Mouse (Mus musculus): ENCODE measurements around the gene Apobec3. TPM values are rescaled to one million over a fixed set of nuclear protein-coding genes. Genes with fewer than 3 reads are reported as not detected.
A peak's percentile ranks its signal among the peaks of the same experiment; 100 is the strongest.

The Apobec3 gene
- 59.2 and 62.1 TPM in 2 replicates for polyA plus RNA-seq (2012; rRNA removed)

GRCm38 (mm10) chr15:79891436-79892212, at the start of gene Apobec3:
Apobec3 (plus strand) TSS chr15:79891659.
- DNase-seq (ENCODE audit: low spot score), result peak; percentile 62

GRCm38 (mm10) chr15:79842985-79843384, 48.5 kb upstream of the Apobec3 start:
- no peak for DNase-seq (ENCODE audit: low spot score)

GRCm38 (mm10) chr15:79845986-79846385, 45.5 kb upstream of the Apobec3 start:
- no peak for DNase-seq (ENCODE audit: low spot score)

- DNase-seq (ENCODE audit: low spot score), result no peak
Measured at GRCm38 (mm10) chr15:79847100-79847499, 44.4 kb upstream of the Apobec3 start.

GRCm38 (mm10) chr15:79850143-79850542, 41.3 kb upstream of the Apobec3 start:
- DNase-seq (ENCODE audit: low spot score), result no peak

GRCm38 (mm10) chr15:79858979-79859378, 32.5 kb upstream of the Apobec3 start:
- DNase-seq (ENCODE audit: low spot score), result no peak

- DNase-seq (ENCODE audit: low spot score), result no peak
Measured at GRCm38 (mm10) chr15:79859821-79860220, 31.6 kb upstream of the Apobec3 start.

- DNase-seq (ENCODE audit: low spot score), result no peak
Measured at GRCm38 (mm10) chr15:79867260-79868002, 24.0 kb upstream of the Apobec3 start.

- no peak for DNase-seq (ENCODE audit: low spot score)
Measured at GRCm38 (mm10) chr15:79873545-79873944, 17.9 kb upstream of the Apobec3 start.

GRCm38 (mm10) chr15:79873995-79874394, 17.5 kb upstream of the Apobec3 start:
- no peak for DNase-seq (ENCODE audit: low spot score)

- DNase-seq (ENCODE audit: low spot score), result no peak
Measured at GRCm38 (mm10) chr15:79875261-79875995, 16.0 kb upstream of the Apobec3 start.

GRCm38 (mm10) chr15:79878725-79879136, 12.7 kb upstream of the Apobec3 start:
- peak; percentile 29 for DNase-seq (ENCODE audit: low spot score)

- peak; percentile 65 for DNase-seq (ENCODE audit: low spot score)
Measured at GRCm38 (mm10) chr15:79879319-79879718, 12.1 kb upstream of the Apobec3 start.

GRCm38 (mm10) chr15:79880477-79880876, 11.0 kb upstream of the Apobec3 start:
- no peak for DNase-seq (ENCODE audit: low spot score)

GRCm38 (mm10) chr15:79882623-79883267, 8.7 kb upstream of the Apobec3 start:
- no peak for DNase-seq (ENCODE audit: low spot score)

GRCm38 (mm10) chr15:79883352-79883822, 8.1 kb upstream of the Apobec3 start:
- DNase-seq (ENCODE audit: low spot score), result peak; percentile 96

- no peak for DNase-seq (ENCODE audit: low spot score)
Measured at GRCm38 (mm10) chr15:79884820-79885219, 6.6 kb upstream of the Apobec3 start.

GRCm38 (mm10) chr15:79892213-79892541, 718 bp downstream of the Apobec3 start:
- peak; percentile 49 for DNase-seq (ENCODE audit: low spot score)

- no peak for DNase-seq (ENCODE audit: low spot score)
Measured at GRCm38 (mm10) chr15:79892995-79893823, 1.8 kb downstream of the Apobec3 start.

- DNase-seq (ENCODE audit: low spot score), result no peak
Measured at GRCm38 (mm10) chr15:79893824-79894123, 2.3 kb downstream of the Apobec3 start.

GRCm38 (mm10) chr15:79894343-79894742, 2.9 kb downstream of the Apobec3 start:
- no peak for DNase-seq (ENCODE audit: low spot score)
